Mouse (Mus musculus) left cerebral cortex, adult 11 months (tissue): Measurements from ENCODE around the gene Cic.

Source experiments
- DNase-seq: peaks from one replicate; pipeline ENCODE4 v3.0.0; 2022; ENCODE audit warnings: low spot score

Gene Cic

GRCm38 (mm10) chr7:25267301-25267750 is at the start of gene Cic:
Gene Cic, plus strand, starts transcription at chr7:25267704.
- DNase-seq, result peak; percentile 99

DNA sequence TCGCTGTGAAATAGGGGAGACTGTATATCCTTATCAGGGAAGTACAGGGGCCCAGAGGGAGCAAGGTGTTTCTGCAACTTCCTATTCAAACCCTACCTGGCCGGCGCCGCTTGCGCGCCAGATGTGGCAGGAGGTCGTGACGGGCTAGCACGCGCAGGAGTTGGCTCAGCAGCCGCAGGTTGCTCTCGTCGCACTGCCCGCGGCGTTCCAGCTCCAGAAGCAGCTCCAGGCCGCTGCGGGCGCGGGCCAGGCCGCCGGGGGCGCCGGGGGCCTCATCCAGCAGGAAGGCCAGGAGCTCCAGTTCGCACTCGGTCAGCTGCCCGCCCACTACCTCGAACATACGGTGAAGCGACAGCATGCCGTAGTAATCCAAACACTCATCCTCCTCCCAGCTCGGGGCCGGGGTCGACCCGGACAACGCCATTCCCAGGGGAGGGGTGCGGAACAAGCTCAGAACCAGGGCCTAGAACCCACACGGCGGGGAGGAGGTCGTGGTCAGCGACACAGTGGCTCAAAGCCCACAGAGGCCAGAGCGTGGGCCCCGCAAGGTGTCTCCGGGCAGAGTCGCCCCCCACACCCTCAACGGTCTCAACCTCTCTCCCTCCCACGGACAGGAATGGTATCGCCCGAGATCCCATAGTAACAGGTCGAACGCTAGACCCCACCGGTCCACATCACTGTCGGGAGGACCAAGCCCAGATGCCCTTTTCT is 48.6 kb upstream of the Cic start:
- no peak for DNase-seq

GRCm38 (mm10) chr7:25219416-25219750 is 48.1 kb upstream of the Cic start:
- DNase-seq, result no peak

- peak; percentile 90 for DNase-seq
Measured at GRCm38 (mm10) chr7:25219756-25220456, 47.6 kb upstream of the Cic start.

DNA sequence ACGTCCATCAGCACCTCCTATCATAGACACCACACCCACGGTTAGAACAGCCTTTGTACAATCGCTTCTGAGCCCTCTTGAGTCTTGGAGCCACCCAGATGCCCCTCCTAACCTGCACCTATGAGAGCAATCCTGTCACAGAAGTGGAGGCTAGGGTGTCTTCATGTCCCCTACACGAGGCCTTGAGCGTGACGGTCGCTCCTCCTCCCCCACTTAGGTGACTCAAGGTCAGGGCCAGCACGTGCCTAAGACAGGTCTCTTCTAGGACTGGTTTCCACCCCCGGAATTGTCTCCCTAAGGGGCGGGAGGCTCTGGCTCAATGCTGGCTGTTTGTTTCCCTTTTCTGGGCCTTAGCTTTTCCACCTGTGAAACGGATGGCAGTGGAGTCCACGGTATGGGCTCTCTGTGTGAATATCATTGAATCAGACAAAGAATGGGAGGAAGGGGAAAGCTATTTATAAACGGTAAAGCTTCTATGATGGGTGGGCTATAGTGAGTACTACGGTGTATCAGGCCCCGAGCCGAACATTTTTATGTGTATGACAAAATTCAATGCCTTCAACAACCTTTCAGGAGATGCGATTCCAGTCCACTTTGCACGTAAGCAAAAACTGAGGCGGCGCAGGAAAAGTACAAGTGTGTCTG is 46.9 kb upstream of the Cic start, which contains the start of gene Dedd2:
Dedd2 (minus strand) TSS at position 159 of the 645 bp plus-strand sequence.
- no peak for DNase-seq

DNA sequence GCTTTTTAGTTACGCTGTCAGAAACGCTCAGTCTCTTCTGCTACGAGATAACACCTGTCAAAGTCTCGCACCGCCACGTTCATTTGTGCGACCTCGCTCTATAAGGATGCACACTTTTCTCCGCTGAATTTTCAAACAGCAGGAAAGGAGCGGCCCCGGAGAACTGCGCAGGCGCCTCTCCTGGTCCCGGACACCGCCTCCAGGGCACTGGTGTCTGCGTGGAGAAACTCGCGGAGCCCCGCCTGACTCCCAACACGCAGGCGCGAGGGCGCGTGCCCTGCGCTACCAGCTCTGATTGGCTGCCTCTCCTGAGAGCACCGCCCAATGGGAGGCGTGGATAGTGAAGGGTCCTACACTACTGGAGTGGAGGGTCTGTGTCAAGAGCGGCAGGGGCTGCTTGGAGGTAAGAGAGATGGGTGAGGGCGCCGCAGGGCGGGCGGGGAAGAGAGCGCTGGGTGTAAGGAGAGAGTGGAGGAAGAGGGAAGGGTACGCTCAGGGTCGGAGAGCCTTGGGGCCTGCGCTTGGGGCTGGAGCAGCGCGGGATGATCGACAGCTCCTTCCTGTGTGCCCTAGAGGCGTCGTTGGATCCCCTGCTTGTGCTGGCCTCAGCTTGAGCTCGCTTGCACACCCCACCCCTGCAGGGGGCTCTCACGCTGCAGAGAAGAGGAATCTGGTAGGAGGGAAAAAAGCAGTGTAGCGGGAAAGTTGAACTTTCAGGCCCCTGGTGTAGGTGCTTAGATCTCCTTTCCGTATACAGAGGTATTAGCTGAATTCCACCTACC is 46.2 kb upstream of the Cic start, which contains the start of gene Zfp526:
Zfp526 (plus strand) TSS at position 324 of the 782 bp plus-strand sequence.
- peak; percentile 97 for DNase-seq

DNA sequence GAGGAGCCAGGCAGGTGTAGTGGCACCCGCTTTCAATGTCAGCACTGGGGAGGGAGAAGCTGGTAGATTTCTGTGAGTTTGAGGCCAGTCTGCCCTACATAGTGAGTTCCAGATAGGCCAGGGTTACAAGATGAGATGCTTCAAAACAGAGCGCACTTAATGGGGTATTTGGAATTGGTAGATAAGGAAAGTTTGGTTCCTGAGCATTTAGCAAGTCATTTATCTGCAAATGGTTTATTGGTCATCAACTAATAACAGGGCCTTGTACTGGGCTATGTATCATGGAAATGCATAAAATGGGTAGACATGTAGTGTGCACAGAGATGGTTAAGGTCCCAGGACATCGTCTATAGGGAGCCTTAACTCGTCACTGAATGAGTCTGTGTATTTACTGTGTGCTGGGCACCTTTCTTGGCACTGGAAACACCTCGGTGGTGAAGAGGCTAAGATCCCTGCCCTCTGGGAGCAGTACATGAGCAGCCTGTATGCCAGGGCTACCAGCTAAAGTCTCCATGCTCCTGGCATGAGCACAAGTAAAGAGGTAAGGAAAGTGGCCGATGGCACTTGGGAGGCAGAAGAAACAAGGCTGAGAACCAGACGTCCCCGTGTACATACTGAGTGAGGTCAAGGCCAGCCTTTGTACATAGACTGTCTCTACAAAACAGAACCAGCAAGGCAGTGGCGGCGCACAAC is 45.1 kb upstream of the Cic start:
- DNase-seq, result no peak

- no peak for DNase-seq
Measured at GRCm38 (mm10) chr7:25227523-25228300, 39.8 kb upstream of the Cic start.

- DNase-seq, result no peak
Measured at GRCm38 (mm10) chr7:25230690-25231285, 36.7 kb upstream of the Cic start.

DNA sequence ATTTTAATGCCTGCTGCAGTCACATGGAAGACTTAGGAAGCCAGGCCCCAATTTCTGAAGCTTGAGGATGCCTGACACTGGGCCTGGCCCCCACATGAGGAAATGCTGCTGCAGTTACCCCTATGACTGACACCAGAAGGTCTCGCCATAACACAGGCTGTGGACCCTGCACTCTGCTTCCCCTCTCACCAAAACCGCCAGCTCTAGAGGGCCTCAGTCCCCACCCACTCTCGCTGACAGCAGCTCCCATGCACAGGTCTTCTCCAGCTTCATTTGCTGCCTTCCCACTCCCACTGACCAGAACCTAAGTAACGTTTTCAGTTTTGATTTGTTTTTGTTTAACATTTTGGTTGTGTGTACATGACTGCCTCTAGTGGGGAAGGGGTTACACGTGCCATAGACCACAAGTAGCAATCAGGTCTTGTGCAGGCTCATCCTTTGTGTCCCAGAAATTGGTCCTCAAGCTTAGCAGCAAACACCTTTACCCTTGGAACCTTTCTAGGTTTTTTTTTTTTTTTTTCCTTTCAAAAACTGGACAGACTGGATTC is 35.3 kb upstream of the Cic start:
- DNase-seq, result no peak

GRCm38 (mm10) chr7:25233061-25233460 is 34.4 kb upstream of the Cic start:
- no peak for DNase-seq

GRCm38 (mm10) chr7:25235526-25235925 is 32.0 kb upstream of the Cic start:
- DNase-seq, result no peak

- DNase-seq, result peak; percentile 96
Measured at GRCm38 (mm10) chr7:25237249-25238014, 30.1 kb upstream of the Cic start, which contains the start of gene Gsk3a. Gene Gsk3a, minus strand, starts transcription at chr7:25237851.

GRCm38 (mm10) chr7:25238015-25238706 is 29.3 kb upstream of the Cic start:
- peak; percentile 95 for DNase-seq

DNA sequence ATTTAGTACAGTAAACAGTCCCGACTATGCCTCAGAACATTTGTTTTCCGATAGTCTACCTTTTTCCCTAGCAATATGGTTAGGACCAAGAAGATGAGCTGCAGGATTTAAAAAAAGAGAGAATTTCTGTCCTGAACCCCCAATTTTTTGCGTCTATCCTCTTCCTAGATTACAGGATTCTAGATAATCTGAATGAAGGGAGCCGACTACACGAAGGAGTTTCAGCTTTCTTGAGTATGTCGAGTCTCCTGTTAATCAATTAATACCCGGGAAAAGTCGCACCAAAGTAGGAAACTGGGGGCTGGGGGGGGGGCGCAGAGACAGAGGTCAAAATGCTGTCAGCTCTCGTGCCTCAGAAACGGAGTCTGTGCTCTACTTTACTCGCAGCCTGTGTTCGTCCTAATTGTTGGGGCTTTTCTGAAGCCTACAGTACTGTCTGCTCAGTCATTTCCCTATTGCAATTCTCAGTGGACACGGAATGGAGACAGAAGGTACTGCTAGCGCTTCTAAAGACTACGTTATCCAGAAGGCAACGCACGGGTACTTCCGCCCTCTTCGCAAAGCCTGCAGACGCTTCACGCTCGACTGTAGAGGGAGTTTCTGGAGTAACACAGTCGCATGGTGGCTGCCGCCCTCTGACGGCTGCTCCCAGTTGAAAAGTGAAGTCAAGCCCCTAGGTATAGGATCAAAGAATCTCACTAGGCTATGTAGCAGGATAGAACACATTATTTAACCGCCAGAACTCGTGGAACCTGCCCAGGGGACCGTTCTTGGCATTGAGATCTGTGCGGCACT is 28.5 kb upstream of the Cic start:
- DNase-seq, result no peak

- no peak for DNase-seq
Measured at GRCm38 (mm10) chr7:25240631-25241030, 26.9 kb upstream of the Cic start.

DNA sequence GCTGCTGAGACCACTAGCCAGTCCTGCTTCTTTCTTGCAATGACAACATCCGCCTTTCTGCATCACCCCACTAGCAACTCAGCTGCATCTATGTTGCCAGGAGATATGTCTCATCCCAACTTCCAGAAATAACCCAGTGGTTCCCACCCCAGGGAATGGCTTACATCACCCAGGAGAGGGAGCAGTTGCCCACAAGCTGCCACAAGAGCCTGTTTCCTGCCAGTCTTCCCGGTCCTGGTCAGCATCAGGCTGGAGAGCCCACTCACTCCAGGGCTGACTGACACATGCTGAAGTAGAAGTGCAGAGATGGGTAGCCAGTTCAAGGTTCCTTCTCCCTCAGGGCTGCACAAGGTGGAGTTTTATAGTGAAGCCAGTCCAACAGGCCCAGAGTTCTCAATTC is 26.4 kb upstream of the Cic start:
- DNase-seq, result no peak

DNA sequence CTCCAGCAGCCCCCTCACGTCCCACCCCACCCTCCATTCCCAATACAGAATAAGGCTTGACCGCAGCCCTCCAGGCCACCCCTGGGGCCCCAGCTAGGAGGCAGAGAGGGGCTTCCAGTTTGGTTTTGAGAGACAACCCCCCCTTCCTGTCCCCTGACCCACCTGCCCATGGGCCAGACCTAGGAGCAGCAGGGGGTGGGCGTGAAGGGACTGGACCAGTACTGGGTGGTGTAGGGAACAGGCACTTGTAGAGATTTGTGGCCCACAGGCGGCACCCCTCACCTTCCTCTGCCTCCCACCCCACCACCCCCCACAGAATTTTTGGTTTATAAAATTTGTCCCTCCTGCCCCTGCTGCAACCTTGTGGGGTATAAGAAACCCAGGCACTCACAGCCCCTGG is 24.1 kb upstream of the Cic start:
- no peak for DNase-seq
